Mouse (Mus musculus) layer of hippocampus, adult 2 months (tissue): ENCODE measurements around the gene Tmem139. TPM values are rescaled to one million over a fixed set of nuclear protein-coding genes. Genes with fewer than 3 reads are reported as not detected.

Source experiments
- DNase-seq, 2 experiments: peaks; one replicate each; pipeline ENCODE4 v3.0.0; 2022; ENCODE audit warnings: low spot score in 2 of 2
- H3K27ac ChIP-seq: fragments of 200-600 bp; 2 replicates; pipeline ENCODE4 v1.8.1; 2022
- H3K4me3 ChIP-seq: fragments of 200-600 bp; 2 replicates; pipeline ENCODE4 v1.8.1; 2022; ENCODE audit warnings: mild to moderate bottlenecking
- CTCF ChIP-seq: fragments of 200-600 bp; conservative IDR thresholded peaks from 2 replicates; pipeline ENCODE4 v1.8.1; 2022; ENCODE audit warnings: antibody characterized with exemption, mild to moderate bottlenecking, moderate library complexity
- long read RNA-seq, 2 experiments: library from polyadenylated mRNA; stranded (forward); transcript quantifications; one replicate each; pipeline ENCODE4 v2.0.0; 2021; ENCODE audit warnings: borderline mapping rate in 2 of 2
- total RNA-seq, 2 experiments: library from RNA; stranded (reverse); gene quantifications; 2 replicates each; pipeline ENCODE4 v1.2.3; 2021

The Tmem139 gene
- total RNA-seq, result not detected
- long read RNA-seq, experiment 1, result 0 reads
- long read RNA-seq, experiment 2, result 0 reads

DNA sequence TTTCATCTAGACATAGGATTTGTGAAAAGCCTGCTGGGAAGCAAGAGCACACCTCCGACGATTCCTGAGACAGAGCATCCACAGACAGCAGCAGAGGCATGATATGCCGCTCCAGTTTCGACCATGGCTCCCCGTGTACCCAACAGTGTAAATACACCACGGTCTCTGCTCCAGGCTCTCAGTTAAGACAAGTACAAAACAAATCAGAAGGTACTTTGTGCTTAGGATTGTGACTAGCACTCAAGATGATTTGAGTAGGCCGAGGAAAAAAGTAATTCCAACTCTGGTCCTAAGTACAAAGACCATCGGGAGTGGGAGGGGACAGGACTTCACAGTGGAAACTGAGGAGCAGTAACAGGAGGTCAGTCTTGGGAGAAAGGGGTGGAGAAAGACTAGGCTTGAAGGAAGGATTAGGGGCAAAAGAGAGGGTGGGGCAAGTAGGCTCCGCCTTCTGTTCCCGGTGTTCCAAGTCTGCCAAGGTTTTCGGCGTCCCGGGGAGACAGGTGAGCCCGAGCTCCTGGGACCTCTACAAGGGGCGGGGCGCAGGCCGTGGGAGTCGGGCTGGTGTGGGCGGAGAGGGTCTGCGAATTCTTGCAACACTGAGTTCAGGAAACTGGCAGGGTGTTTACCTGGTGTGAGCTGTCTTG lies at the start of gene Tmem139:
Tmem139 (plus strand) TSS at position 447 of the 647 bp plus-strand sequence.
- DNase-seq, result no peak
- TF ChIP-seq CTCF, result no peak
- Histone ChIP-seq H3K4me3 (no peak within 1 kb of the TSS), H3K27ac (no peak within 1 kb of the TSS)

DNA sequence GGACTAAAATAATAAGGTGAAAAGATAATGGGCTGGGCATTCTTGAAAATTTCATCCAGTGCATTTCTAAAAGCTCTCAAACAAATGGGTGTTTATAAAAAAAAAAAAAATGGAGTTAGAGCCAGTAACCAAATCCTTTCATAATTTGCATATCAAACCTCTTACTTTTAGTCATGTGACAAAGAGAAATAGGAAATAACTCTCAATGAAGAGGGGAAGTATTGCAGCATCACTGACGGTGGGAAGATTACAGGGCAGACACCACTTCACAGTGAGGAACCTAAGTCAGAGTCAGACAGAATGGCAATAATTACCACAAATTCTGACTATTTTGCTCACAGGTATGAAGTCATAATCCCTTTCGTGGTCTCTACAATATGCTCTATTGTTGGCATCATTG lies 46.7 kb upstream of the Tmem139 start, which contains the start of gene Tas2r144:
Tas2r144 (plus strand) TSS at position 301 of the 400 bp plus-strand sequence.
- TF ChIP-seq CTCF, result no peak
- no peak for DNase-seq
- H3K27ac ChIP-seq, result no peak within 1 kb of the TSS
- no peak within 1 kb of the TSS for H3K4me3 ChIP-seq

DNA sequence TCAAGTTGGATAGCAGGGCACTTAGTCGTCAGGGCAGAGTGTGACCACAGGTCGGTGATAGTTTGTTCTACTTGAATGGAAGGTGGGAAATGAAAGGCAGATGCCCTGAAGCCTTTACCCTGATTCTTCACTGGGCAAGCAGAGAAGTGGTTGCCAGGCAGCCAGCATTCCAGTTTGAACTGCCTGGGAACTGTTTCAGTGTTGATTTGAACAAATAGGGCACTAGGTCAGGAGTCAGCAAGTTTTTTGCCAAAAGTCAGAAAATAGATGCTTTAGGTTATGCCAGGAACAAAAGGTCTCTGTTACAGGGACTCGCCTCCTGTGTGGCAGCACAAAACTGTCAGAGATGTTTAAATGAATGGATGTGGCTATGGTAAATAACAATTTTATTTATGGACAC lies 39.5 kb upstream of the Tmem139 start:
- Histone ChIP-seq H3K27ac (no peak overlapping the region), H3K4me3 (no peak overlapping the region)
- TF ChIP-seq CTCF, result no peak
- DNase-seq, result no peak

DNA sequence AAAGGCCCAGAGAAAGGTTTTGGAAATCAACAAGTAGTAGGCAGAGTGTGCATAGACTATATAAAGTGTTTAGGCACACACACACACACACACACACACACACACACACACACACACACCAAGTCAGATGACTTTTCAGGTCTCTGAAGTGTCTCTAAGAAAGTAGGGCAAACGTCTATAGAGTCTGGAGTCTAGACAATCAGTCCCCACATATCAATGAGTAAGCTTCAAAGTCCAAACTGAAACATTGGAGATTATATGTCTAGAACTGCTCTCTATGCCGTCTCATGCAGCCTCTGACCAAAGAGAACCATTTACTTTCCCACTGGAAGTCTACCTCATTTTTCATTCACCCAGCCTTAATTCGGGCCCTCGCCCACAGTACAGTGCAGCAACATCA lies 36.7 kb upstream of the Tmem139 start:
- DNase-seq, result no peak
- no peak for TF ChIP-seq CTCF
- Histone ChIP-seq H3K27ac (no peak overlapping the region), H3K4me3 (no peak overlapping the region)

DNA sequence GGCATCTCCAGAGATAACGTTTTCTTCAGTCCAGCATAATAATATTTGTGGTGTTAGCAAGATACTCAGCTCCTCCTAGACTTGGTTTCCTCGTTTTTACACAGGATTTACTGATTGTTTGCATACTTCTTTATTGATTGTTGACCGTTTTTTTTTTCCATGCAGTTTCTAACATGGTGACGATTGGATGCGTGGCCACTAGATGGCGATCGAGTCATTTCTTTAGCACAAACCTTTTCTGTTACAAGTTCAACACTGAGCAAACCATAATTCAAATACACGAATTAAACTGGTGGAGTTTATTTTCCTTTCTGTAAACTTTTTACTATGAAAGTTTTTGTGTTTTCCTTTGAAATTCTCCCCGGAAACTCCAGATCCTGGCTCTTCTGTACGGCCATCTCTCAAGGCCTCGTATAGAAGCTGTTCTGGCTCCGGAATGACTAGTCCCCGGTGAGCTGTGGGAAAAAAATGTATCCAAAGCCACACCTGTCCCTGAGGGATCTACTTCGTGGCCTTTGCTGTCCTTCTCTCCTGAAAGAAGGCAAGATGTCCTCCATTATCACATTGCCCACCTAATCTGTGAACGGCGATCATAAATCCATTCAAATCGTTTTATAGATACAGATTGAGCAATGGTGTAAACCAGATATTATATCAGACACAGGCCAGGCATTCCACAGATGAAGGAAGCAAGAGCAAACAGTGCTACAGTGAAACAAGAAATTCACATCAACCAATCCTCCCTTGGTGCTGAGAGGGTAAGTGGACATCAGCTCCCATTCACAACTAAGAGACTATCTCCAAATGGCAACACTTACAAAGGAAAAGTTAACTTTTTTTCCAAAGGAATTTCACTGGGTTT lies 34.3 kb upstream of the Tmem139 start:
- H3K27ac ChIP-seq, result no peak overlapping the region
- peak; percentile 90 for TF ChIP-seq CTCF
- H3K4me3 ChIP-seq, result no peak overlapping the region; the same call in 1 of the 2 replicates
- DNase-seq, result peak; percentile 40 to 72

DNA sequence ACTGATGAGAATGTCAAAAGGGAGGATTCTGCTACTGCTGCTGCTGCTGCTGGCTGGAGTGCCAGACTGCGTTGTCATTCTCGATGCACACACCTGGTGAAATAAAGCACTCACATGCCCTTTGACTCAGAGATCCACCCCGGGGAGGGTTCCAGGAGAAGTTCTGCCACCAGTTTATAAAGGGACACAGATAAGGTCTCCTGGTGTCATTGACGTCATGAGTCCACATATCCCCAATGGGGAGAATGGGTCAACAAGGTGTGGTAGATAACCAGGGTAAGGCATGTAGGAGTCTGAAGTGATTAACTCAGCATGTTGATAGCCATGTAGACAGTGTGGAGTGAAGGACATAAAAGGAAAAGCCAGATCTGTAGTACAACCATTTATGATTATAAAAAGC lies 32.2 kb upstream of the Tmem139 start:
- DNase-seq, result no peak

DNA sequence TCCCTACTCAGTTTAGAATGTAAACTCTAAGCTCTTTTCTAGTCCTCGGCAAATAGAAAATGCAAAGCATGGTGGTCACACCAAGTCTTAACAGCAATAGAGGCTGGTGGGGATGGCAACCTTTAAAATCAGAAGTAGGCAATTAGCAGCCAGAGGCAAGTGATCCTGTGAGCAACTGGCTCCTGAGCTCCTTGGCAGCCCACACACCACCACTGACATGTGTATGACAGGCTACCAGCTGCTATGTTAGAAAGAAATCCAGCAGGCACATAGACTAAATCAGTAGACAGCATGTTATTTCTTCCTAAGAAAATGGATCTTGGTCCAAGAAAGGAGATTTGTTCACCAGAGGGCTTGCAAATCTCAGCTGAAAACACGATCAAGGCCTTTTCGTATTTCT lies 30.6 kb upstream of the Tmem139 start:
- peak in 1 of 2 experiments; percentile 35 for DNase-seq
- H3K4me3 ChIP-seq, result no peak overlapping the region
- H3K27ac ChIP-seq, result peak overlapping the region; percentile 36; the same call in 1 of the 2 replicates
- TF ChIP-seq CTCF, result no peak

More for the DNA sequence above, 32.2 kb upstream of the Tmem139 start:
- Histone ChIP-seq H3K27ac (no peak overlapping the region), H3K4me3 (no peak overlapping the region)
- no peak for TF ChIP-seq CTCF

DNA sequence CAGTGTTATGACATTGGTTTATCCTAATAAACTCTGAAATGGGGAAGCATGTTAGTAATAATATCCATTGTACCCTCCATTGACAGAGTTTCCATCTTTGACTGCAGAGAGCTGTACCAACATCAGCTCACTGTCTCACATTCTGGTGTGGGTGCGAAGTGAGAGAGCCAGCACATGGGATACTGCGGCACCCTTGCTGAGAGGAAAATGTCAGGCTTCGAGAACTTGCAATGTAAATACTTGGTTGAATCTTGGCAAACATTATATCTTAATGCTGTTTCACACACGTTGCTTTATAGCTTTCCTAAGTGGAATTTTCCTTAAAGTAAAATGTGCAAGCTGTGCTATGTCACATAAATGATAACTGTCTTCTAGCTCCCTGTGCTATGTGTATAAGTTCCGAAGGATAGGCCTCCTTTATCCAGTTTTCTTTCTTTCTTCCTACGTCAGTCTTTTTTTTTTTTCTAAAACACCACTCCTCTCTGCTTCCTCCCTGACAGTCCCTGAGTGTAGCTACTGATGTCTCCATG lies 24.4 kb upstream of the Tmem139 start:
- Histone ChIP-seq H3K27ac (no peak overlapping the region), H3K4me3 (no peak overlapping the region)
- TF ChIP-seq CTCF, result no peak
- DNase-seq, result no peak

DNA sequence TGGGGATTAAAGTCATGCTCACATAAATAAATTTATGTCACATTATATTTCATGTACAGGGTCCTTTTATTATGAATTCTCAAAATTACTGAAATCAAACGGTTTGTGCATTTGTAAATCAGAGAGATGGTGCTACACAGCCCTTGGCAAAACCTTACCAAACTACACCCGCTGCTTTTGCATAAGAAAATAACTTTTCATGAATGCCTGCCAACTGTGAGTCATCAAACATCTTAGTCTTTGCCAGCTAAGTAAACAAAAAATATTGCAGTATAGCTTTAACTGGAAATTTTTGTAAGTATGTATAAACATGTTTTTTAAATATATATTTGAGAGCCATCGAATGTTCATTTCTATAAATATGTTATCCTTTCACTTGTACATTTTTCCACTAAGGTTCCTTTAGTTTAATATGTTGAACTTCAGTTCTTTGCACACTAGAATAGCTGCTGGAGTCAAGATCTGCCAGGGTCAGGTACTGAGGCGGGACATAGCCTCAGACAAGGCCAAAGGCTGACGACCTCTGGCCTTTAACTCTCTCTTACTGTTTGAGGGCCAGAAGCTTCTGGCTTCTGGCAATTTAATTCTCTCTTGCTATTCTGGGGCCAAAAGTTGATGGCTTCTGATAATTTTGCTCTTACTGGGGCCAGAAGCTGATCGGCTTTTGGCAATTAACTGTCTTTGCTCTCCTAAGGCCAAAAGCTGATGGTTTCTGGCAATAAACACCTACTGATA lies 20.3 kb upstream of the Tmem139 start:
- Histone ChIP-seq H3K27ac (no peak overlapping the region), H3K4me3 (no peak overlapping the region)
- TF ChIP-seq CTCF, result no peak
- no peak for DNase-seq

DNA sequence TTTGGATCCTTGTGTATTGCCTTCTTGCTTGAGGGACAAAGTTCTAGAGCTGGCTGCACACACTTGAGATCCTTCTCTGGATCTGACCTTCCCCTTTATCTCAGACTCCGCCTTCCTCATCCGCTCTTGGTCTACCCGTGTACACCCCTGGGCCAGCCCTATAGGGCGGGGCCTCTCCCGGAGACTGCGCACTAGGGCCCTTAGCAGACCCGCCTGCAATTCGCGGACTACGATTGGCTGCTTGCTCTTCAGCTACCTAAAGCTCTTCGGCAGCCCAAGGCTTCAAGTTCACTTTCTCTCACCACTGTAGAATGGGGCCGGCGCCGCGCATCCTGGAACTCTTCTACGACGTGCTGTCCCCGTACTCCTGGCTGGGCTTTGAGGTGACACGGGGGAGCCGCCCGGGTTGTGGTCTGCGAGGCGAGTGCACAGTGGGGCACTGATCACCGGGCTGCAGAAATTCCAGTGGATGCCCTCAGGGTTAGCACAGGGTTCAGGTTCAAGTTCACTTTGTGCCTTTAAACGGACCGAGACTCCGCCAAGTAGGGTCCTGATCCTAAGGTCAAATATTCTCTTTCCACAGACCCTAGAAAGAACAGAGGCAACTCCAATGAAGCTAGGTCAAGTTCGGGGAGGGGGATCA lies 15.9 kb upstream of the Tmem139 start, which contains the start of gene Gstk1:
Gstk1 (plus strand) TSS at position 225 of the 643 bp plus-strand sequence.
- Histone ChIP-seq H3K27ac (peak within 1 kb of the TSS; percentile 75), H3K4me3 (peak within 1 kb of the TSS; percentile 70)
- TF ChIP-seq CTCF, result no peak
- peak; percentile 61 to 75 for DNase-seq

DNA sequence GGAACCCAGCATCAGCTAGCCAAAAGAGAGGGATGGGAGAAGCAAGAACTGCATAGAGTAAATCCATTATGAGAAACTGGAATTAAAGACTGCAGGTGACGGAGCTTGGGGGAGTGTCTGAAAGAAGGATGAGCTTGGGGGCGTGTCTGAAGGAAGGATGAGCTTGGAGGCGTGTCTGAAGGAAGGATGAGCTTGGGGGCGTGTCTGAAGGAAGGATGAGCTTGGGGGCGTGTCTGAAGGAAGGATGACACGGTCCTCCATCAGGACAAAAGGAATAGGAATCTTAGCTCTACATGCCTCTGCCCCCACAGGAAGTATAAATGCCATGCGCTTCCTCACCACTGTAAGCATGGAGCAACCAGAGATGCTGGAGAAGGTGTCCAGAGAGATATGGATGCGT lies 14.6 kb upstream of the Tmem139 start:
- no peak for TF ChIP-seq CTCF
- no peak overlapping the region for H3K4me3 ChIP-seq
- no peak for DNase-seq
- no peak overlapping the region for H3K27ac ChIP-seq

DNA sequence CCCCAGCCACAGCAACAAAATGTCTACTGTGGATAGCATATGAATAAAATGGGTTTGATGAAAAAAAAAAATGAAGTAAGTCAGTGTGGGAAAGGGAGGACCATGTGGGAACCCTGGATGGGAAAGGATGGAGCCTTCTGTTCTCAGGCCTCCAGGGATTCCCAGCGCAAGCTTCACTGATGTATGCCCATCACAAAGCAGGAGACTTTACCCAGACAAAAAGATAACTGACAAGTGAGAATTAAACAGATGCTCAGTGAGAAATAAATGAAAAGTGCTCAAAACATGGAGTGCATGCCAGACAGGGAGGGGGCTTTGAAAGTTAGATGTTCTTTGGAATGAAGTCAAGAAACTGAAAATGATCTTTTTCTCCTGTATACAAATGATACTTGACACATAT lies 13.8 kb upstream of the Tmem139 start:
- H3K27ac ChIP-seq, result no peak overlapping the region
- no peak for TF ChIP-seq CTCF
- no peak overlapping the region for H3K4me3 ChIP-seq
- DNase-seq, result no peak
